Mouse (Mus musculus): ENCODE measurements at regions not wholly inside any gene's neighbourhood (a gene's known extent, or its start where the extent isn't known, plus 50 kb on each side); places are given as distances from the start of the nearest gene placed in this dataset.

GRCm38 (mm10) chr8:128039341-128040064 is 318.9 kb upstream of the Nrp1 start:
- DNase-seq (ENCODE audit: low spot score in 2 of 2), result no peak

DNA sequence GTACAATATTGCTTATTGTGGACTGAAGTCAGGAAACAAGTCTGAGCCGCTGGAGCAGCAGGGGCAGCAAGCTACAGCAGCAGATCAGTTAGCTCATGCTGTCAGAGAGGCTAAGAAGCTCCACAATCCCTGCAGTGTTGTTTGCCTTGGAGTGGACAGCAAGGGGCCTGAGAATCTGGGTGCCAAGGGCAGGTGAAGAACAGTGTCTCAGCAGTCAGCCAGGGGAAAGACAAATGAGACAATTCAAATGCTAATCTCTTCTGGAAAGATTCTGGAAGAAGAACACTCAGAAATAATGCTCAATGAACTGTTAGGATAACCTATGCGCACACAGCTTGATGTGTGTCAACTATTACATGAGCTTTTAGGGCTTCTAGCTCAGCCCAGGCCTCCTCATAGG is 315.5 kb upstream of the Nrp1 start:
- DNase-seq (ENCODE audit: low spot score in 2 of 2), result no peak

DNA sequence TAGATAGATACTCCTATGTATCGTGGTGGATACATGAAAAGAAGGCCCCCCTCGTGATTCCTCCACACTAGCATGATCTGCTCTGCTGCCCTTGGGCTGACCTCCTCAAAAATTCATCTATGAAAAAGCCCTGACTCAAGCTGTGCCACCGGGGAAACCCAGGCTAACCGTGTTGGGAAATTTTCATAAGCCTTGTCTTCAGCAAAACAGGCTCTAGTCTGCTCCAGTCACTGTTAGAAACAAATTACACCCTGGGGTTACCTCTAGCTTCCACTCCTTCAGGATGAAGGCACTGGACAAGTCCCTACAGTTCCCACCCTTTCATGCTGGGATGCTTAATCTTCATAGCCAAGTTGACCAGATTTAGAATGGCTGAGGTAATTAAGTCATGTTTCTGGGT is 315.0 kb upstream of the Nrp1 start:
- no peak for DNase-seq (ENCODE audit: low spot score in 2 of 2)

DNA sequence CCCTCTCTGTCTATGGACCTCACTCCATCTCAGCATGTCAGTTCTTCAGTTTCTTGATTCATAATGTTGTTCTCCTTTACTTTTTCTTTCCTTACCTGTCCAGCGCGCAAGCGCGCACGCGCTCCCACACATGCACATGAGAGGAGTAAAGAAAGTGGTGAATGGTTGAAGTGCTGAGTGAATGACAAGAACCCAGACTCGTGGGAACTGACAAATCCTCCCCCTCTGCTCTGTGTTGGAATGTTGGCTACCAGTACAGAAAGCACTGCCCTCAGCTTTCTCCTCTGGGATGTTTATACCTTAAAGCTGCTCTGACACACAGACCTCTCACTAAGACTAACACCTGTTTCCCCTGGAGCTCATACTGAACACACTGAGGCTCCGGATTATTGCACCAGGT is 302.2 kb upstream of the Nrp1 start:
- no peak for DNase-seq (ENCODE audit: low spot score in 2 of 2)

DNA sequence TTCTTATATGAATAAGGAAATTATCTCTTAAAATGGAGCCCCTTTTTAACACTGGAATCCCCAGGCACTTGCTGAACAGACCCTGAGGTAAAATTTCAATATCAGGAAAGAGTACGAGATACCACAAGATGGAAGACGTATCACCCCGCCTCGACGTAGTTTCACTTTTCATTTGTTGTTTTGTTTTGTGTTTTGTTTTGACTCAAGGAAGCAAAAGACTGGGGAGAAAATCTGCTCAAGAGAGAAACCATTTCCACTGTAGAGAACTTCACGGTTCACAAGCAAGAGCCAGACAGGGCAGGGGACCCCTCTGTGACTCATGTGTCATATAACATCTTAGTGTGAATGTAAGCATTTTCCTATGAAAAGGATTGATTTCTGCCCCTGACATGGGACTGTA is 300.6 kb upstream of the Nrp1 start:
- DNase-seq (ENCODE audit: low spot score in 2 of 2), result no peak

- no peak for DNase-seq (ENCODE audit: low spot score in 2 of 2)
Observed at GRCm38 (mm10) chr8:128059817-128060216, 298.6 kb upstream of the Nrp1 start.

- DNase-seq (ENCODE audit: low spot score in 2 of 2), result no peak
Observed at GRCm38 (mm10) chr8:128064211-128064610, 294.2 kb upstream of the Nrp1 start.

DNA sequence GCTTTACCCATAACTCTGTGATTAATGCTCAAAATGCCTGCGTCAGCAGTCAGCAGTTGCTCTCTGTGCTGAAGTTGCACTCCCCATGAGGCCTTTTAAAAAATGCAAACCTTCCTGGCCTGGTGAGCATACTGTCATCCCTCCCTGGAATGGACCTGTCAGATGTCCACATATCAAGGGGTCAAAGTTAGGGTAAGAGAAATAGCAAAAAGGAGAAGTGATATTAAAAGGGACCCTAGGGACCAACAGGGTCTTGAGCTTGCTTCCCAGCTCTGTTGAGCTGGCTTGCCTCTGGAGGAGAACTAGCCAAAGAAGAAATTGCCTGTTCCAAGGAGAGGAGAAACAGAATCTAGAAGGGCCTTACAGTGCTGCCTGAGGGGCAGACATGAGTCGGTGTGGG is 293.3 kb upstream of the Nrp1 start:
- no peak for DNase-seq (ENCODE audit: low spot score in 2 of 2)

GRCm38 (mm10) chr8:128065964-128066680 is 292.3 kb upstream of the Nrp1 start:
- DNase-seq (ENCODE audit: low spot score in 2 of 2), result no peak

DNA sequence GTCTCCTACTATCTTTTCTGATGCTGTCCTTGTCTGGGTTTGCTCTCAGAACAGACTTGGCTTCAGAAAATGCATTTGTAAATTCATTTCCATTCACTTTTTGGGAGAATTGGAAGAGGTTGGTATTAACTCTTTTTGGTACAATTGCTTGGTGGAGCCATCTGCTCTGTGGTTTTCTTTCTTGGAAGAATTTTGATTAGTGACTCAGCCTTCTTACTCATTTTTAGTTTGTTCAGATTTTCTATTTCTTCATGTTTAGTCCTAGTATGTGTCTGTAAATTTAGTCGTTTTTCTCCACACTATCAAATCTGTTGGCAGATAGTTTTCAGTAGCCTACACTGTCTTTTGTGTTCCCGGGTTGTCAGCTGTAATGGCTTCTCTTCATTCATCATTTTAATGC is 288.7 kb upstream of the Nrp1 start:
- no peak for DNase-seq (ENCODE audit: low spot score in 2 of 2)

GRCm38 (mm10) chr8:128075566-128075965 is 282.8 kb upstream of the Nrp1 start:
- DNase-seq (ENCODE audit: low spot score in 2 of 2), result no peak

DNA sequence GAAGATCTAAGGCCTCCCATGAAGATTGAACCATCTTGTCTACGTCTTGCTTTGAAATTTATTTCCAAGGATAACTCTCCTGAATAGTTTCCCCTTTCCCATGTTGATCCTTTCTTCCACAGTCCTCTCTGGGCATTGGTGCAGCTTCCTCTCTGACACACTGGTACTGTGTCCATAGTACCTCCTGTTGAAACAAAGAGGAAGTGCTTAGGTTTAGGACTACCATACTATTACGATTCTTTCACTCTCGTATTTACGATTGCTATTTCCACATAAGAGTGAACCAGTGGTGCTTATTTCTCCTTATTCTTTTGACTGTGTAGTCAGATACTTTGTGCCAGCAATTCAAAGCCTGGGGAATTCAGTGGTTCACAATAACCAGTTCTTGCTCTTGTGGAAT is 282.2 kb upstream of the Nrp1 start:
- no peak for DNase-seq (ENCODE audit: low spot score in 2 of 2)

- no peak for DNase-seq (ENCODE audit: low spot score in 2 of 2)
Observed at GRCm38 (mm10) chr8:128078740-128079139, 279.7 kb upstream of the Nrp1 start.

DNA sequence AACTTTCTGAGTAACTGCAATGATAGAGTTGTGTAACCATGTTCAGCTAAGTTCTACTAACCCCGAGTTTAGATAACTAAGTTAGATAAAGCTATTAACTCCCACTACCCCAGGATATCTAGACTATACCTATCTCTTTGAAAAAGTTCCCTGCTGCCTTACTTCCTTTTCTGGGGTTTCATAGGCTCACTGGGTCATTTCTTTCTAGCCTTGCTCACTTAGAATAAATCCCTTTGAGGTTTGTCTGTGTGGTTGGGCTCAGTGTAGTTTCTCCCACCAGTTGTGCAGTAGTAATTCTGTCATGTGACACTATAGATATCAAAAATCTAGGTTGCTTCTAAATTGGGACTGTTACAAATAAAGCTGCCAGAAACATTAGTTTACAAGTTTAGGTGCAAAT is 272.6 kb upstream of the Nrp1 start:
- DNase-seq (ENCODE audit: low spot score in 2 of 2), result no peak

GRCm38 (mm10) chr8:128087500-128087899 is 270.9 kb upstream of the Nrp1 start:
- no peak for DNase-seq (ENCODE audit: low spot score in 2 of 2)

DNA sequence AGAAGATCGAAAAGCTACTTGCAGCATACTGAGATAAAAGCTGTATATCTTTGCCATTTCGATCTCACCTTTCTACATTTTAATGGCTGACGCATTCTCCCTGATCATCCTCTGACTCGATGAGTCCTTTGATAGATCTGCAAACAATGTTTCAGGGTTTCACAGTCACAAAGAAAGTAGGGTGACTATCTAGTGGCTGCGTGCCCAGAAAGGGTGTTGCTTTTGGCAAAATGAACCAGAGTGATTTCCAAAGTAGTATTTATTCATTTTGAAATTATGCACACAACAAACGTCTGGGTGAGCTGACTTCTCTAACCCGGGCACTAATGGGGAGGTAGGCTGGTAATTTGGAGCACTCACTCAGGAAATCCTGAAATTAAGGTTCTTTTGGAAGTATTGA is 265.6 kb upstream of the Nrp1 start:
- no peak for DNase-seq (ENCODE audit: low spot score in 2 of 2)

DNA sequence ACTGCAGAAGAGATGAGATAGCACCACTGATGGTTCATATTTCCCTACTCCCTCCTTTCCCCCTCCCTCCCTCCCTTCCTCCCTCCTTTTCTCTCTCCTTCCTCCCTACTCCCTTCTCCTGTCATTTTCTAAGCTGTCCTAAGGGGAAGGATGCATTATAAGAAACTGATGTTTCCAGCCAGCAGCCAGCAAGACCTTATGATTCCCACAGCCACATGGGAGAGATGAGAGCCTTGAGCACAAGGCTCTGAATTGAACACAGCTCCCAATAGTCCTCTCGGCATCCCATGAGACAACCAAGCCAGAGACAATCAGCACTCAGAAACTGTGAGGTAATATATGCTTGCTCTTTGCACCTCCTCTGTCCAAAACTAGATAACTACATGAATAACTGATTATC is 263.0 kb upstream of the Nrp1 start:
- DNase-seq (ENCODE audit: low spot score in 2 of 2), result no peak

GRCm38 (mm10) chr8:128097601-128098000 is 260.8 kb upstream of the Nrp1 start:
- DNase-seq (ENCODE audit: low spot score in 2 of 2), result no peak

DNA sequence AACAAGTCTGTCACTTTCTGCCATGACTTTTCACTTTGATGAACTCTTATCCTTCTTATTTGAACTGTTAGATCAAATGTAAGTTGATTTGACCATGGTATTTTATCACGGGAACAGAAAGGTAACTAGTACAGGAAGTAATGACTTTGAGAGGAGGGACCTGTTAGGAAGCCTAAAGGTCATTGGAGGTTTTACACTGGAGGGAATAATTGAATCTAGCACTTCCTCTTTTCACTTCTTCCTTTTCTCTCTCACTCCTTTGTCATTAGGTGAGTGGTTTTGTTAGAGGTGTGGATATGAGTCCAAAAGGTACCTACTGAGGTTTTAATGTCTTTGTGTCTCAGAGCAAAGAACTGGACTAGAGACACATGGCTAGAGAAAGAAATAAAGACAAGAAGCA is 255.0 kb upstream of the Nrp1 start:
- DNase-seq (ENCODE audit: low spot score in 2 of 2), result no peak

DNA sequence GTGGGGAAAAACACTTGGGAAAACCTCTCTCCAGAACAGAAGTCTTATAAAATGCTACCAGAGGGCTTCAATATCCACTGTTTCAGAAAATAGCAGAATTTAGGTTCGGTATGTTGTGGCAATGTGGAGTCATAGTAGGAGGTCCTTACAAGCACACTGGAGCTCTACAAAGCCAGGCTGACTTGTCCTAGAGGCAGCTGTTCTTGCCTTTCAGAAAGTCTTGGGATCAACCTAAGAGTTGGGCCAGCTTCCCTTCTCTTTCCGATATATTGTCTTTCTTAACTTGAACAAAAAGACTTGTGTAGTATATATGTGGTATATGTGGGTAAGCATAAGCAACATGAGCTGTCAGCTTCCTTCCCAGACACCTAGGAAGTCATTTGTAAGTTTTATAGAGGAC is 251.8 kb upstream of the Nrp1 start:
- no peak for DNase-seq (ENCODE audit: low spot score in 2 of 2)

DNA sequence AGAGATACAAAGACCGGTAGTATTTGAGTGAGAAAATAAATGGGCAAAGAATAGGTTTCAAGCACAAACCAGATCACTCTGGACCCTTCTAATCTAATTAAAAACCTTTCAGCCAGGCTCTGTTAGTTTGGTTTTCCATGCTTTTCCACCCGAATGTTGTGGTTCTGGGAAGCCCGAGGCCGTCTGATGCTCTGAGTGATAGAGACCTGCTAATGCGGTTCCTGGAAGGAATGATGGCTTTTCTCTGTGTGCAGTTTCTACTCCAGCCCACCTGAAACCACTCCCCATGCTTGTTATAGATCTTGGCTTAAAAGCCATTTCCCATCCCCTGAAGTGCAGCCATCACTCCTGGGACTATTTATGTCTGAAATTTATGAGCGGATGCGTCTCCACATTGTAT is 251.4 kb upstream of the Nrp1 start:
- no peak for DNase-seq (ENCODE audit: low spot score in 2 of 2)

- DNase-seq (ENCODE audit: low spot score in 2 of 2), result no peak
Observed at GRCm38 (mm10) chr8:128109036-128109435, 249.4 kb upstream of the Nrp1 start.

GRCm38 (mm10) chr8:128111132-128111531 is 247.3 kb upstream of the Nrp1 start:
- DNase-seq (ENCODE audit: low spot score in 2 of 2), result no peak

DNA sequence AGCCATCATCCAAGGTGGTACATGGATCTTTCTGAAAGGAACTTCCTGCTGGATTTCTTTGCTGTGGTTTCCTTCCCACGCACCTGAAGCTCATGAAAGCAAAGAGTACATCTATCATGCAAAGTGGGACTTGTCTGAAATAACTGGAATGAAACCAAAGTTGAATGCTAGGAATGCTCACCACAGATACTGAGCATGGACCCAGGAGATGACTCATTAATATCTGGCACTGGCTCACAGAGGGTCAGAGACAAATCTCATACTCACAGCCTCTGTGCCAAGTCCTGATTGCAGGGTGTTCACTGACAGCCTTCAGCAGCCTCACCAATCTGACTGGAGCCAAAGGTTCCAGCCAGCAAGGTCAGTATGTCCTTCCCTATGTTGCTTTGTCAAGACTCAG is 245.3 kb upstream of the Nrp1 start:
- DNase-seq (ENCODE audit: low spot score in 2 of 2), result no peak

All from thymus, postnatal 10 days (tissue).